Mouse (Mus musculus) testis, adult 2 months (tissue): ENCODE data around the gene Padi2.

Source experiments
- CTCF ChIP-seq: fragments of 200-500 bp; IDR thresholded peaks from 2 replicates; pipeline ENCODE4 v1.5.1; 2012; ENCODE audit warnings: low read depth, mild to moderate bottlenecking, inconsistent platforms, low read length, moderate library complexity; ENCODE audit not compliant: control insufficient read depth, insufficient read depth, insufficient replicate concordance
- POLR2A ChIP-seq: fragments of 200-500 bp; IDR thresholded peaks from 2 replicates; pipeline ENCODE4 v1.6.1; 2012; ENCODE audit warnings: low read depth, mild to moderate bottlenecking, inconsistent platforms, low read length, moderate library complexity; ENCODE audit not compliant: control insufficient read depth

GRCm38 (mm10) chr4:140862036-140862650, 44.0 kb upstream of the Padi2 start:
- TF ChIP-seq POLR2A: no peak
- TF ChIP-seq CTCF: no peak
